Mouse (Mus musculus): ENCODE data around the gene Spast.
A peak's percentile ranks its signal among the peaks of the same experiment; 100 is the strongest.

Spast gene

GRCm38 (mm10) chr17:74424401-74425005, 85.7 kb downstream of the Spast start:
- no peak for DNase-seq (ENCODE audit: low read depth)

DNA sequence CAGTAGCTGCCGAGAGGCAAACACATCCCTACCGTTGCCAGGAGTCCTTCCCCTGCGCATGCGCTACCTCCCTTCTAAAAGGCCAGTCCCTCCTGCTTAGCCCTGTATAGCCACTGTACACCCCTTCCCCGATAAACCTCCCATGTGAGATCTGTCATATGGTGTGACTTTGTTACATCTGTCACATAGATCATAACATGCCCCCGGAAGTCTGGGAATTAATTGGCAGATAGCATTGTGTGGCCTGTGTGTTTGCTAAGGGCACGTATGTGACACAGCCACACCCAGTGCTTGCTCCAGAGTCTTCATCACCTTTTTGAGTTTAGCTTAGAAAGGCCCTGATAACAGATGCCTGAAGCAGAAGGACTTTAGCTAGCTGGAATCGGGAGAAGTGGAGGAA, 91.3 kb downstream of the Spast start:
- no peak for DNase-seq (ENCODE audit: low read depth)

DNA sequence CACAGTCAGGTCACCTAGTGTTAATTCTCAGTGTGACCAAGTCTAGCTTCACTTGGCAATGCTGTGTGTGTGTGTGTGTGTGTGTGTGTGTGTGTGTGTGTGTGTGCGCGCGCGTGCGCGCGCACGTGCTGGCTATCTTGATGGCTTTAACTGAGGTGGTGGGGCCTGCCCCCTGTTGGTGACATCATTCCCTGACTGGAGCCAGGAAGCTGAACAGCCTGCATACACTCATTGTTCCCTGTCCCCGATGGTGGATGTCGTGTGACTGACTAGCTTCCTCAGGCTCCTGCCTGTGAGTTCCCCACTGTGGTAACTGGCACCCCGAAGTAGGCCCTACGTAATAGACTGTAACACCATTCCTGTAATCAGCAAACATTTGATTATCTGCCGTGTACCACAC, 92.7 kb downstream of the Spast start:
- DNase-seq (ENCODE audit: low read depth): peak; percentile 8

GRCm38 (mm10) chr17:74432631-74433030, 93.8 kb downstream of the Spast start:
- DNase-seq (ENCODE audit: low read depth): no peak

GRCm38 (mm10) chr17:74437762-74438161, 99.0 kb downstream of the Spast start:
- no peak for DNase-seq (ENCODE audit: low read depth)

- DNase-seq (ENCODE audit: low read depth): no peak
Measured at GRCm38 (mm10) chr17:74440486-74440885, 101.7 kb downstream of the Spast start.
